Mouse (Mus musculus): ENCODE measurements around the gene Pou2f2.

Gene Pou2f2

GRCm38 (mm10) chr7:25179606-25180161 is at the start of gene Pou2f2:
Gene Pou2f2, minus strand, starts transcription at chr7:25179726.
- in situ Hi-C loops (cut with MboI, MseI): loop anchor here (5.0 kb wide), 2 partner anchors 47 to 72 kb away; no protein-coding TSS in a partner anchor

- in situ Hi-C loops (cut with MboI, MseI): no loop called here
Observed at GRCm38 (mm10) chr7:25227523-25228300, 48.2 kb upstream of the Pou2f2 start.

- in situ Hi-C loops (cut with MboI, MseI): no loop called here
Observed at GRCm38 (mm10) chr7:25222275-25222967, 42.9 kb upstream of the Pou2f2 start.

GRCm38 (mm10) chr7:25221102-25221883 is 41.8 kb upstream of the Pou2f2 start, which contains the start of gene Zfp526:
Gene Zfp526, plus strand, starts transcription at chr7:25221425.
- in situ Hi-C loops (cut with MboI, MseI): no loop called here

GRCm38 (mm10) chr7:25220457-25221101 is 41.1 kb upstream of the Pou2f2 start, which contains the start of gene Dedd2:
Gene Dedd2, minus strand, starts transcription at chr7:25220615.
- in situ Hi-C loops (cut with MboI, MseI): no loop called here

- in situ Hi-C loops (cut with MboI, MseI): no loop called here
Observed at GRCm38 (mm10) chr7:25219756-25220456, 40.4 kb upstream of the Pou2f2 start.

GRCm38 (mm10) chr7:25219416-25219750 is 39.9 kb upstream of the Pou2f2 start:
- in situ Hi-C loops (cut with MboI, MseI): no loop called here

- in situ Hi-C loops (cut with MboI, MseI): no loop called here
Observed at GRCm38 (mm10) chr7:25218705-25219415, 39.3 kb upstream of the Pou2f2 start.

GRCm38 (mm10) chr7:25217653-25218395 is 38.3 kb upstream of the Pou2f2 start:
- in situ Hi-C loops (cut with MboI, MseI): no loop called here

- in situ Hi-C loops (cut with MboI, MseI): no loop called here
Observed at GRCm38 (mm10) chr7:25214172-25214571, 34.6 kb upstream of the Pou2f2 start.

GRCm38 (mm10) chr7:25213099-25213498 is 33.6 kb upstream of the Pou2f2 start:
- in situ Hi-C loops (cut with MboI, MseI): no loop called here

GRCm38 (mm10) chr7:25210482-25210881 is 31.0 kb upstream of the Pou2f2 start:
- in situ Hi-C loops (cut with MboI, MseI): no loop called here

- in situ Hi-C loops (cut with MboI, MseI): no loop called here
Observed at GRCm38 (mm10) chr7:25209161-25209622, 29.7 kb upstream of the Pou2f2 start.

GRCm38 (mm10) chr7:25206094-25206830 is 26.7 kb upstream of the Pou2f2 start:
- in situ Hi-C loops (cut with MboI, MseI): no loop called here

- in situ Hi-C loops (cut with MboI, MseI): no loop called here
Observed at GRCm38 (mm10) chr7:25205355-25206093, 26.0 kb upstream of the Pou2f2 start.

GRCm38 (mm10) chr7:25203624-25204023 is 24.1 kb upstream of the Pou2f2 start:
- in situ Hi-C loops (cut with MboI, MseI): no loop called here

GRCm38 (mm10) chr7:25197384-25198018 is 18.0 kb upstream of the Pou2f2 start:
- in situ Hi-C loops (cut with MboI, MseI): no loop called here

Data from T-helper 1 cell (primary cell).